Mouse (Mus musculus): ENCODE measurements around the gene Cacna1c.

Gene Cacna1c

DNA sequence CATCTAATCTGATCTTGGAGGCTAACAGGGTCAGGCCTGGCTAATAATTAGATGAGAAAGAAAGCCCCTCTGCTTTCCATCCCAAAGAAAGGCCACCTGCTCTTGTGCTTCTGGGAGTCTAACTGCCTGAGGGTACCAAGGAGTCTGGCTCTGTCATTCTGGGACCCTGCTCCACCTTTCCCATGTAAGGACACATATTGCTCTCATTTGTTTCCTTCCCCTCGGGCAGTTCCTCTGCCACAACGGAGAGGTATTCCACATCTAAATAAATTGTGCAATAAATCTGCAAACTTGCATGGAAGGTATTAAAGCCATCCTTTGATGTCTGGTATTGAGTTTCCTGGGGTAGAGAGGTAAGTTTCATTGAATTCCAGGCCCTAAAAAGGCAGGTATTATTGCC is 180.9 kb downstream of the Cacna1c start:
- DNase-seq (ENCODE audit: inconsistent age in 2 of 2, low spot score in 1 of 2) = no peak

GRCm38 (mm10) chr6:119013168-119014098 is 182.8 kb downstream of the Cacna1c start:
- DNase-seq (ENCODE audit: inconsistent age in 2 of 2, low spot score in 1 of 2) = no peak

GRCm38 (mm10) chr6:119010875-119011274 is 185.3 kb downstream of the Cacna1c start:
- no peak for DNase-seq (ENCODE audit: inconsistent age in 2 of 2, low spot score in 1 of 2)

- no peak for DNase-seq (ENCODE audit: inconsistent age in 2 of 2, low spot score in 1 of 2)
These were observed 186.7 kb downstream of the Cacna1c start for GRCm38 (mm10) chr6:119009526-119009925.

DNA sequence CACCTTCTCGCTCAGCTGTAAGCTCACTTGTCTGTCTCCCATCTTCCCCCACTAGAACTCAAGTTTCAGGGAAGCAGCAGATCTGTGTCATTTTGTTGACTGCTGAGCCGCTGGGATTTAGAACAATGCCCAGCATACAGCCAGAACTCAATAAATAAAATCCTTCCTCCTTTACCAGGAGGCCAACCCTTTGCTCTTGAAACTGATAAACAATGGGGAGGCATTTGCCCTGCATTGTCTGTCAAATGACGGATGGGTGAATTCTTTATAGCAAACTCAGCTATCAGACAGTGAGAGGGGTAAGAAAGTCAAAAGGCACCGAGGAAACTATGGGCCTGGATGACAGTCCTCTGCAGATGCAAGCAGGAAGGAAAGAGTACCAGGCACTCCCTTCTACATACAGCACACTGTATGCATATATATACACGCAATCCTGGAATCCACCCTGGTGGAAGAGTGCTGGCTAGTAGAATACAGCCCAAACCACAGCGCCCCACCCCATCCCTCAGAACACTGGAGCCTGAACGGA is 187.5 kb downstream of the Cacna1c start:
- no peak for DNase-seq (ENCODE audit: inconsistent age in 2 of 2, low spot score in 1 of 2)

DNA sequence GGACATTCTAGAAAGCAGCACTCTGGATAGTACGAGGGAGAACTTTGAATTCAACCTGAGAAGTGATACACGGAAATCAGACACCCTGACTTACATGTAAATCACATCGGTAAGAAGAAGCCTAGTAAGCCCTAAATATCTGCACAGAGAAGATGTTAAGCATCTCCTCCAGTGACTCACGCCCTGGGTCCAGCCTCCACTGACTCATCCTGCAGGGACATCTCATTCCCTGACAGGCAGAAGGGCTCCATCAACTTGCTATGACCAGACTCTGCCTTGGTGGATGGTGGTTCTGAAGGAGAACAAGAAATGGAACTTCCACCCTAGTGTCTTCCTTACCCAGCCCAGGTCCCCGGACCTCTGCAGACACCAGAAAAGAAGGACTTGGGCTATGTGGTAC is 191.6 kb downstream of the Cacna1c start:
- DNase-seq (ENCODE audit: inconsistent age in 2 of 2, low spot score in 1 of 2) = peak; percentile 80 to 83

DNA sequence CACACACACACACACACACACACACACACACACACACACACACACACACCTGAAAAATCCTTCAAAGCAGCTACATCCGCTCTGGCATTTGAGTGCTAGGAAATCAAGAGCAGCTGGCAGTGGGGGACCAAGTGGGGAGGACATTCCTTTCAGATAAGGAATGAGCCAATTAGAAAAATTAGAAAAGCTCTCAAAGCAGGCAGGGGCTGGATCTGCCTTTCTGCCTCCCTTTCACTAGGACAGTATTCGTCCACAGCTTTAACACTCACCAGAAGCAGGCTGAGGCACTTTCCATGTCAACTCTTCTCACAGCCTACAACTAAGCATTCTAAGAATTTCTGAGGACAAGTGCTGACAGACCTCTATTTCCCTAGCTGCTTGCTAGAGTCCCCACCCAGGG is 194.8 kb downstream of the Cacna1c start:
- DNase-seq (ENCODE audit: inconsistent age in 2 of 2, low spot score in 1 of 2) = peak in 1 of 2 experiments; percentile 67

- DNase-seq (ENCODE audit: inconsistent age in 2 of 2, low spot score in 1 of 2) = peak; percentile 71 to 84
These were observed 196.0 kb downstream of the Cacna1c start for GRCm38 (mm10) chr6:119000255-119000654.

- peak in 1 of 2 experiments; percentile 83 for DNase-seq (ENCODE audit: inconsistent age in 2 of 2, low spot score in 1 of 2)
These were observed 196.8 kb downstream of the Cacna1c start for GRCm38 (mm10) chr6:118999329-118999875.

- no peak for DNase-seq (ENCODE audit: inconsistent age in 2 of 2, low spot score in 1 of 2)
These were observed 198.8 kb downstream of the Cacna1c start for GRCm38 (mm10) chr6:118997397-118997796.

DNA sequence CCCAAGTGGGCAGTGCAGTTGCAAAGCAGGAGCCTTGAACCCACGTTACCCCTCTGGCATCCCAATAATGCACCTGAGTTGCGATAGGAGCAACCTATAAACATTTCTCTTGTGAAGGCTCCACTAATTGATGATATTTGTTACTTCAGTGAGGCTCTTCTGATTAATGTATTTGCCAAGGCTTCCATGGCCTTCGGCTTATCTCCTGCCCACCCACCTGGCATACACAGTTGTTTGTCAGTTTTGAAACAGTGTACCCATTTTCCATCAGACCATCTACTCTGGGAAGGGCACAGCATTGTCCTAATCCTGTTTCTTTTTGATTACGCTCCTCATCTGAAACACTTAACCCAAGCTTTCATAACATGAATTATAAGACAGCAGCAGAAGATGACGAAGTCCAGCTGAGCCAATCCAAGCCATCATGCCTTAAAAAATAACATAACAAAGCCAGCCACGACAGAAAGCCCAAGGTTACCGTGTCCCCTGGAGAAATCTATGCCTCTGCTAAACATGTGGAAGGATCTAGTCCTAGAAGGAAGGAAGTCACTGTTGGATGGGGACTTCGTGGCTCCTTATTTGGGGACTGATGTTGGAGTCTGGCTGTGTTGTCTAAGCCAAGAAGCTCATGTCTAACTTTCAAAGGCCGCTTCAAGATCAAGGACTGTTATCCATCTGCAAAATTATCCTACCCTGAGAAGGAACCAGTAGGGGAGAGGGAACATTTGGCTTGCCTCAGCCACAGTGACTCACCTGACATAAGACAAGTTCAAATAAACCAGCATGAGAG is 201.8 kb downstream of the Cacna1c start:
- DNase-seq (ENCODE audit: inconsistent age in 2 of 2, low spot score in 1 of 2) = peak; percentile 48 to 85

- DNase-seq (ENCODE audit: inconsistent age in 2 of 2, low spot score in 1 of 2) = no peak
These were observed 203.8 kb downstream of the Cacna1c start for GRCm38 (mm10) chr6:118992391-118992790.

- no peak for DNase-seq (ENCODE audit: inconsistent age in 2 of 2, low spot score in 1 of 2)
These were observed 206.0 kb downstream of the Cacna1c start for GRCm38 (mm10) chr6:118989999-118990776.

- peak; percentile 71 to 85 for DNase-seq (ENCODE audit: inconsistent age in 2 of 2, low spot score in 1 of 2)
These were observed 211.9 kb downstream of the Cacna1c start for GRCm38 (mm10) chr6:118984181-118984901.

GRCm38 (mm10) chr6:118983471-118984040 is 212.7 kb downstream of the Cacna1c start:
- peak in 1 of 2 experiments; percentile 57 for DNase-seq (ENCODE audit: inconsistent age in 2 of 2, low spot score in 1 of 2)

- DNase-seq (ENCODE audit: inconsistent age in 2 of 2, low spot score in 1 of 2) = no peak
These were observed 216.0 kb downstream of the Cacna1c start for GRCm38 (mm10) chr6:118980265-118980664.

GRCm38 (mm10) chr6:118977443-118978271 is 218.6 kb downstream of the Cacna1c start:
- no peak for DNase-seq (ENCODE audit: inconsistent age in 2 of 2, low spot score in 1 of 2)

DNA sequence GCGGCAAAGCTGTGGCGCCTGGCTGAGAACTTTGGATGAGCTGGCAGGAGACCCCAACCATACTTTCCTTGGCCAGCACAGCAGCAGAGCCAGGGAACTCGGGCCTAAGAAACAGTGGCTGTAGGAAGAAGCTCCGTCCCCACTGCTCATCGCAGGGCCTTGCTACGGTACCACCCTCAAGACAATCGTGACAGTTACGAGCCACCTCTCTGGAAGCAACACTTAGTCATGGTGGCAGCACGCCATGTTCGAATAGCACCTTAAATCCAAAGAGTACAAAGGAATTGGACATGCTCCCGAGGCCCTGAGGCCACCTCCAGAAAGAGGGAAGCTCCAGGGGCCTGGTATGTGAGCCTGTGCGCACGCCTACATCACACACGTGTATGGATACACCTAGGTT is 219.6 kb downstream of the Cacna1c start:
- DNase-seq (ENCODE audit: inconsistent age in 2 of 2, low spot score in 1 of 2) = peak in 1 of 2 experiments; percentile 53
